Mouse (Mus musculus): ENCODE data around the gene Cdc42bpa.
A peak's percentile ranks its signal among the peaks of the same experiment; 100 is the strongest.

The Cdc42bpa gene

GRCm38 (mm10) chr1:179959721-179960542 lies at the start of gene Cdc42bpa:
Gene Cdc42bpa (plus strand): TSS chr1:179960472.
- ATAC-seq (ENCODE audit: insufficient number of reproducible peaks, low FRiP score, low TSS enrichment), result peak; percentile 78

GRCm38 (mm10) chr1:179913471-179913870 lies 46.8 kb upstream of the Cdc42bpa start:
- no peak for ATAC-seq (ENCODE audit: insufficient number of reproducible peaks, low FRiP score, low TSS enrichment)

- ATAC-seq (ENCODE audit: insufficient number of reproducible peaks, low FRiP score, low TSS enrichment), result no peak
Observed at GRCm38 (mm10) chr1:179917036-179917435, 43.2 kb upstream of the Cdc42bpa start.

GRCm38 (mm10) chr1:179917481-179917880 lies 42.8 kb upstream of the Cdc42bpa start:
- ATAC-seq (ENCODE audit: insufficient number of reproducible peaks, low FRiP score, low TSS enrichment), result peak; percentile 69

DNA sequence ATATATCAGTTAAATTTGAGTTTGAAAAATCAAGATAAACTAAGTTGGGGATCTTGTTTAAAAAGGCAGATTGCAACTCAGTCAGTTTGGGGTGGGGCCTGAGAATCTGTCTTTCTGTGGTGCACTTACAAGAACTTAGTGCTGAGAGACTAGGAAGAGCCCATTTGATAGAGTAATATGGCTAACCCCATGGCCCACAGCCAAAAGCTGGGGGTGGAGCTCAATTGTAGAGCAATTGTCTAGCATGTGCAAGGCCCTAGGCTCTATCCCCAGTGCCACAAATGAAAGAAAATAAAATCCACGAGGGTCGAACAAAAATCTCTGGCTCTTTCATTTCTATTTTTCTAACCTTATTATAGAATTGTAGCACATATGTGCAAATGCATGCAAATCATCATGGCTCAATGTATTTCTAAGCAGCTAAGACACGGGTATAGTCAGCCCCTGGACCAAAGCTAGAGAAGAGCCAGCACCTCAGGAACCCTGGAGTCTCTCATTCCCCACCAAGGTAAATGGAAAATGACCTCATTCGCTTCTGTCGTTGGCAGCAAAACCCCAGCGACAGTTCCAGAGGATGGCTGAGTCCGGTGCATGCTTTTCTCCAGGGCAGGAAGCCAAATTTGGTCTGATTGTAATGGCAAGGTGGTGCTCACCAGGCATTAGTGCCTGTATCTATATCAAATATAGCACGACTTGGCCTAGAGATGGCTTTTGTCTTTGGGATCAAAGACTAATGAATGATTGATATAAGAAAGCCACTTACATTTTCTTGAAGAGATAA lies 40.4 kb upstream of the Cdc42bpa start:
- ATAC-seq (ENCODE audit: insufficient number of reproducible peaks, low FRiP score, low TSS enrichment), result peak; percentile 65

DNA sequence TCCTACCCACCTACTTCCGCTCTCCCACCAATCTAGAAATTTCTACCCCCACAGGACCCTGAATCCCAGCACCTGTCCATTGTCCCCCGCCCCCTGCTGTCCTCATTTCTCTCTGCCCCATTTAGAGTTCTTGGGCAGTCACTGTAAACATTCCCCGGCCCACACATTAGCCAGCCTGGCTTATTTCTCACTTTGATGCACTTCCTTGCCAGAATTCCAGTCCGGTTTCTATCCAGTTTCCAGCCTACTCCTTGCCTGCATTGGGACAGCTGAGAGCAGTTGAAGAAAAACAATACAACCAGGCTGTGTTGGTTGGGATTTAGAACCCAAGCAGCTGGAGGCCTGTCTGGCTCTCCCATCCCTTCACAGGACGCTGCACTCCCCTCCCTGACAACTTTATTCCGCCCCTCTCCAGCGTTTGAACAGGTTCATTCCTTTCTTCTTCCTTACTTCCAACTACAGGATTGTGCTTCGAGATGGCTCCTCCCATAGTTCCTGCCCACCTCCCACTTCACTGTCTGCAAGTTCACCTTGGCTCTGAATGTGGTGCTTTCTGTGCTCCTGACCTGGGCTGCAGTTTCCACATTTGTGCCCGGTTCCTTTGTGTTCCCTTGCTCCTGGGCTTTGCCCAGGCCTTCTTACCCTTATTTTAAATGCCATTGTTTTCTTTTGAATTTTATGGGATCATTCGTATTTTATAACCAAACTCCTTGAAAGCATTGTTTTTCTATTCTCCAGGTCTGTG lies 36.4 kb upstream of the Cdc42bpa start:
- no peak for ATAC-seq (ENCODE audit: insufficient number of reproducible peaks, low FRiP score, low TSS enrichment)

- ATAC-seq (ENCODE audit: insufficient number of reproducible peaks, low FRiP score, low TSS enrichment), result no peak
Observed at GRCm38 (mm10) chr1:179926240-179926639, 34.0 kb upstream of the Cdc42bpa start.

DNA sequence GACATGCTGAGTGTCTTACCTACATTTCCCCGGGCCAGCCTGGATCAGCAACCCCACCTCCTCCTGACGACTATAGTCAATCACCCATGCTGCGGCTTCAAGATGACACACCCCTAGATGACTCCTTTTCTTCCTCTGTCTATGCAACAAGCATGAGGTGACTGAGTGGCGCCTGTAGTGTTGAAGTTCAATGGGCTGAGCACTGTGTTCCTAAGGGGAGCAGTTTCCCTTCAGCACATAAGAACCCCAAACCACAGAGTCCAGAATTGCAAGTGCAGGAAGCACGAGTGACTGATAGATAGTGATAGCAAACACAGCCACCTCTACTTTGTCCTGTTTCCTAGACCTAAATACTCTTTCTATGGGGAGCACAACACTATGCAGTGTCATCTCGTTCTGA lies 33.2 kb upstream of the Cdc42bpa start:
- no peak for ATAC-seq (ENCODE audit: insufficient number of reproducible peaks, low FRiP score, low TSS enrichment)

- ATAC-seq (ENCODE audit: insufficient number of reproducible peaks, low FRiP score, low TSS enrichment), result no peak
Observed at GRCm38 (mm10) chr1:179928822-179929221, 31.4 kb upstream of the Cdc42bpa start.

DNA sequence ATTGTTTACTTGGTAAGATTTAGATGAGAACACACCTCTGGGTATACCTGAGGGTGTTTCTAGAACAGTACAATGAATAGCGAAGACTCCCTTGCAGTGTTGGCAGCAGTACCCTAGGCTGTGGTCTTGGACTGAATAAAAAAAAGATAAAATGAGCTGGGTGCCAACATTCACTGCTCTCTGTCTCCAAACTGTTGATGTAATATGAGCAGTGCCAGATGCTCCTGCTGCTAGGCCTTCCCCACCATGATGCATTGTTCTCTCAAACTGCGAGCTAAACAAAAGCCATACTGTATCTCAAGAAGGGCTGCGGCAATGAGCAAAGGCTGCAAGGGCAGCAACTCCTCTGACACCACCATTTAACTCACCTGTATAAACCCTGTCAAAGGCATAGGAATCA lies 29.0 kb upstream of the Cdc42bpa start:
- 0 out of 2 replicates have a peak, but pooled peaks have one; percentile 15 for ATAC-seq (ENCODE audit: insufficient number of reproducible peaks, low FRiP score, low TSS enrichment)

GRCm38 (mm10) chr1:179934064-179934463 lies 26.2 kb upstream of the Cdc42bpa start:
- ATAC-seq (ENCODE audit: insufficient number of reproducible peaks, low FRiP score, low TSS enrichment), result no peak

DNA sequence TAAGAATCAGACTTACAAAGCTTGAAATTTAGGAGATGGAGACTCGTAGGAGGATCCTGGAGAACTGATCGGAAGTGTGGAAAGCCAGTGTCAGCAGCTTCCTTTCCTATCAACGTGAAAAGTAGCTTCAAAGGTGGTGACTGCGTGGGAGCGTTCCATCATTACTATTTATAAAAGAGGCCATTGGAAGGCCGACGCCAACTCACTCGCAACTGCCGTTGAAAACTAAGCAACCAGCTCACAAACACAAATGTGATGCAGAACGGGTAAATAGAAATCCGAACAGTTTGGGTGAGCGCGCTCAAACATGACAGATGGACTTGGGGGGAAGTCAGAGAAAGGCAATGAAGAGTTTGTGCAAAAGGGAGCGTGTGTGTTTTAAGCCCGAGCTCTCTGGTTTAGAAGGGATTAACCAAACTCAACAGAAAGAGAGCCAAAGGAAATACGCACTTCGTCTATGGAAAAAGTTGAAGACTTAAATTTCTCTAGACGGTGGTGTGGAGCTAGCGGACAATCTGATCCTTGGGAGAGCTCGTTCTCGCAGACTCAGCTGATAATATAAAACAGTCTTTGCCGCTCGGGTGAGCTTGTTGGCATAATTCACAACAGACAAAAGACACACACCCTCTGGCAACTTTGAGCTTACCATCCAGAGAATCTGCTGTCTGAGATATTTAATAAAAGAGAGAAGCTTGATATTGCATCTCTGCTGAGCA lies 20.0 kb upstream of the Cdc42bpa start:
- no peak for ATAC-seq (ENCODE audit: insufficient number of reproducible peaks, low FRiP score, low TSS enrichment)

DNA sequence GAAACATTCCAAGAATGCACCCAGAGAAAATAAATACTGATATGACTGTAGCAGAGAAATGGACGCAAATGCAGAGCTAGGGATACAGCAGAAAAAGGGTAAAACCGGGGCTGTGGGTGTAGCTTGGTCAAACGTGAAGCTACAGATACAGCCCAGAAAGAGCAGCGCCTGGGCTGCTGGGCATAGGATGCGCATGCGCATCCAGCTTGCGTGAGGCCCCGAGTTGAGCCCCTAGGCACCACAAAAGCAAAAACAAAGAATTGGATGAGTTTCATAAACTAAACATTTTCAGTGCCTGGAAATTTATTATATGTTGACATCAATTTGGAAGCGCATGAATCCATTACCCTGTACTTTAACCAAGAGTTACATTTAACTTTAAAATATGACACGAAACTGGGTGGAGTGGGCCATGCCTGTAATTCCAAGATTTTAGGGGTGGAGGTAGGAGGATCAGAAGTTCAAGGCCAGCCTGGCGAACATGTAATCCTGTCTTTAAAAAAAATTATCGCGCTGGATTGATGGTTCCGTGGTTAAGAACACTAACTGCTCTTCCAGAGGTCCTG lies 19.4 kb upstream of the Cdc42bpa start:
- ATAC-seq (ENCODE audit: insufficient number of reproducible peaks, low FRiP score, low TSS enrichment), result no peak

DNA sequence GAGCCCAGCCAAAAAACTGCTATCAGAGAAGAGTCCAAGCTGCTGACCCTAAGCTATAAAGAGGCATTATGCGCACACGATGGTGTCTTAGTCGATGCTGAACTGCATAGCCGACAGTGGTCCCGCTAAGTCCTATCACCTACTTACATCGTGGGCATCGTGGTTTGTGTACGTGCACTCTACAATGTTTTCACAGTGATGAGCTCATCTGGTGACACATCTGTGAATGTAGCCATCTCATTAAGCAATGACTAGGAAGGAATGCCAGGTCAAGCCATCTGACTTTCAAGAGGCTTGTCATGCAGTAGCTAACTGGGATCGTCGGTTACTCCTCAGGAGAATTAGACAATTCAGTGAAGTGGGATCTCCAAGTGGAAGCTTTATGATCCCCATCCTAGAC lies 15.3 kb upstream of the Cdc42bpa start:
- no peak for ATAC-seq (ENCODE audit: insufficient number of reproducible peaks, low FRiP score, low TSS enrichment)

DNA sequence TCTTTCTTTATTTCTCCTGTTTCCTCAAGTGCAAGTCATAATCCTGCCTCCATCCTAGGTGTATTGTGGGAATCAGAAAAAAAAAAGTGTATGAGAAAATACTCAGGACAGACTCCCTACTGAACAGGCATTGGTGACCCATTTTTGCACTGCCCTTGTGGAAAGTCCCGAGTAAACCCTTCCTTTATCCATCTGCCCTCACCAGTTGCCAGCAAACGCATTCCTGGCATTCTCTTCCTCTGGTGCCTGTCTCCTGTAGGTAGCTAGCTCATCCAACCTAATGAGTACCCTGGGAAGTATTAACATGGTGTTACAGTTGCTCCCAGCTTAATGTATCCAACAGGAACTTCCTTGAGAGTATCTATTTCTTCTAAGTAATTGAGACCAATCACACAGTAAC lies 13.7 kb upstream of the Cdc42bpa start:
- ATAC-seq (ENCODE audit: insufficient number of reproducible peaks, low FRiP score, low TSS enrichment), result peak; percentile 64; the same call in 1 of the 2 replicates

DNA sequence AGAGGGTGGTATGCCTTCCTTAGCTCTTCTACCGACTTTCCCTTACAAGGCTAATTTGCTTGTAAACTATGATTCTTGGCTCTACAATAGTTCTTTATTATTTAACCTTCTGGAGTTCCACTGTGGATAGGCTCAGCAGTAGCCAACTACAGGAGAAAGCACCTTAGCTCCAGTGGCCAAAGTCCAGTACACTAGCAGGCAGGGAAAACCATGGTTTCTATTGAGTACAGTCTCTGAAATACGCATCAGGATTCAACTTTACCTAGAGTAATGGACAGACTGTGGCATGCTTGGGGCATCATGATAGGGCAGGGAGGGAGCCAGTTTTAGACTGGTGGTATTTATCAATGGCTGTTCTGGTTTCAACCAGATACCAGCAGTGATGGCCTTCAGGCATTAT lies 12.6 kb upstream of the Cdc42bpa start:
- ATAC-seq (ENCODE audit: insufficient number of reproducible peaks, low FRiP score, low TSS enrichment), result no peak

GRCm38 (mm10) chr1:179951597-179951996 lies 8.7 kb upstream of the Cdc42bpa start:
- peak; percentile 59; the same call in 1 of the 2 replicates for ATAC-seq (ENCODE audit: insufficient number of reproducible peaks, low FRiP score, low TSS enrichment)

DNA sequence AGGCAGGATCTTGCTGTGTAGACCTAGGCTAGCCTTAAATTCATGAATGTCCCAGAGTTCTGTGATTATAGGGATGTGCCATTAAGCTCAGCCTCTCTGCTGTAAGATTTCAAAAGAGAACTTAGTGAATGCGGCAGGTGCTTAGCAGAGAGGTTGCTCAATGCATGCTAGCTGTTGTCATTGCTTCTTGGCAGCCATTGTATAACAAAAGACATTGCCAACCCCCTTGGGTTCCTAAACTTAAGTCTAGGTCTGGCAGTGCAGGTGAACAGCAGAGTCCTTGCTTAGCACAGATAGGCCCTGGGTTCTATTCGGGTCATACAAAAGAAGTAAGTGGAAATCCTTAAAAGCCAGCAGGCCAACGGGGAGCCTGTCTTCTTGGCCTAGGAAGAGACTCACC lies 7.0 kb upstream of the Cdc42bpa start:
- no peak for ATAC-seq (ENCODE audit: insufficient number of reproducible peaks, low FRiP score, low TSS enrichment)

- ATAC-seq (ENCODE audit: insufficient number of reproducible peaks, low FRiP score, low TSS enrichment), result no peak
Observed at GRCm38 (mm10) chr1:179957431-179957830, 2.8 kb upstream of the Cdc42bpa start.

All from cerebellum, adult (tissue).